Mouse (Mus musculus): ENCODE results near the gene Usp37.

- TF ChIP-seq CTCF (IDR thresholded peaks at IDR 0.05; ENCODE audit: borderline replicate concordance, insufficient read depth, low read depth, low read length) (no peak), POLR2A (IDR thresholded peaks at IDR 0.05; ENCODE audit: borderline replicate concordance, insufficient read depth, low read length) (no peak)
These were observed 125.2 kb downstream of the Usp37 start for GRCm38 (mm10) chr1:74418747-74419439.

Data from cerebellum, adult 2 months (tissue).